Mouse (Mus musculus): ENCODE data around the gene Il11ra1. TPM values are rescaled to one million over a fixed set of nuclear protein-coding genes. Genes with fewer than 3 reads are reported as not detected.
"Not testable (repeated sequence)": the region's sequence is repeated elsewhere in the genome, so short reads cannot be mapped to it uniquely, and the experiment has no call there.

Il11ra1 gene
- 10 to 100 TPM; 83.8 to 95.0 TPM for total RNA-seq (2021)
- long read RNA-seq, experiment 1, transcript Il11ra1-201 (13 exons, 2,009 nt): major isoform, 65 of 77 reads
- long read RNA-seq, experiment 1, partial matches to known transcripts: 5 of 77 reads
- long read RNA-seq, experiment 1, other reads (novel, unspliced or antisense): 3 of 77 reads
- long read RNA-seq, experiment 2, transcript Il11ra1-201 (13 exons, 2,009 nt): major isoform, 140 of 175 reads
- long read RNA-seq, experiment 2, partial matches to known transcripts: 16 of 175 reads
- long read RNA-seq, experiment 2, other reads (novel, unspliced or antisense): 14 of 175 reads

DNA sequence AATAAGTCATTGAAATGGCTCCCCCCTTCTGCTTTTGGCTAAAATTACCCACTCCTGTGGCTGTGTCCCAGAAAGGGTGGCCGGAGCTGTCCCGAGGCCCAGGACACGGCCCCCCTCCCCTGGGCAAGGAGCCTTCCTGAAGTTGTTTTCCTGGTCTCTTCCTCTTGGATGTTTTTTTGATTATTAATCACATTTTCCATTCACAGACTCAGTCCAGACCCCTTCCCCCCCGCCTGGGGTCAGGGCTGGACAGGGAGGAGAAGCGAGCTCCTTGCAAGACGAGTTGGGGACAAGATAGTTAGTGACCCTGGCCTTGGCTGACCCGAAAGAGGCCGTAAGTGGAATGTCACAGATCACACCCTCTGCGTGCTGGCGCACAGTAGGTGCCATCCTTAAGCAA is at the start of gene Il11ra1:
Gene Il11ra1 (plus strand): TSS at position 207 of the 400 bp plus-strand sequence.
- DNase-seq (ENCODE audit: low spot score in 2 of 2): not testable (repeated sequence)

DNA sequence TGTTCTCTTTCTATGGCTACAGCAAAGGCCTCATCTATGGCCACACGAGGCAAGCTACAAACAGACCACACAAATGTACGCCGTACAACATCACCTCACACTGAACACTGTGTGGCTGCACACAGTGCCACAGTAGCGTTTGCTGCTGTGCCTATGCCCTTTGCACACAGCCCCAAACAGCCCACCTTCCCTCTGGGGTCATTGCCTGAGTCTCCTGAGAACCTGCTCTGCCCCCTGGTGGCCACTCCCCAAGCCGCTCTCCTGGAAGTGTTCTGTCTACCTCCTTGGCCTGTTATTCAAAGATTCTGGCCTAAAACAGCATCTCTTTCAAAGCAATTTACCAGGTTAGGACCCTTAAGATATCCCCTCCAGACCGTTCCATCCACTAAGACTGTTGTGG is 46.5 kb upstream of the Il11ra1 start:
- DNase-seq (ENCODE audit: low spot score in 2 of 2): peak; percentile 72 to 76

DNA sequence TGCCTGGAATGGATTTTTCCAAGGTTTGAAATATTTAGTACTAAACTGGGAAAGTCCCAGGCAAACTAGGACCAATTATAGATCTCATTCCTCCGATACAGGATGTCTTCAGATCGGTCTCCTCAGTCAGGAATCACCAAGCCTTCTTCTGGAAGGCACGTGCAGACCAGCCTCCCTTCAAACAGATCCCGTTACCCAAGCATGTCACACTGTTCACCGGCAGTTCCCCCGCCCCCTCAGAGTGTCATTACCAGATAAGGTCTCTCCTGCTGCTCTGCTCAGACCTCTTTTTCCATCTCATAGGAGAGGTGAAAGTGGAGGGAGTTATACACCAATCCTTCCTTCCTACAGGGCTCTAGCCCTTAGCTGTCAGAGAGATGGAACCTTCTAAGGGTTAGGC is 46.1 kb upstream of the Il11ra1 start:
- no peak for DNase-seq (ENCODE audit: low spot score in 2 of 2)

DNA sequence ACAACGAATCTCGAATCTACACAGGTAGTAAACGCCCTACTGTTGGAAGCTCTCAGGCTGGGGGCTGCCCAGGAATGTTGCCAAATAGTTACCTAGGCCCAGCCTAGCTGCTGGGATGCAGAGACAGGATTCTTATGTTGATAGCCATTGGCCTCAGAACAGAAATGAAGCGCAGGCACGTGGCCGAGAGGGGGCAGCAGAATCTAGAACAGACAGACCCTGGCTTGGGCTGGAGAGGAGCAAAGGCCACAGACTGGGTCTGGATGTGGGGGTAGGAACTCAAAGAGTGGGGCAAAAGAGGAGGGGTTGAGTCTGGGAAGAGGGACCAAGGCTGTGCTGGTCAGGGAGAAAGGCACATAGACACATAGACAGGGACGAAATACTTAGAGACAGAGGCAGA is 45.6 kb upstream of the Il11ra1 start:
- DNase-seq (ENCODE audit: low spot score in 2 of 2): peak; percentile 62 to 69

DNA sequence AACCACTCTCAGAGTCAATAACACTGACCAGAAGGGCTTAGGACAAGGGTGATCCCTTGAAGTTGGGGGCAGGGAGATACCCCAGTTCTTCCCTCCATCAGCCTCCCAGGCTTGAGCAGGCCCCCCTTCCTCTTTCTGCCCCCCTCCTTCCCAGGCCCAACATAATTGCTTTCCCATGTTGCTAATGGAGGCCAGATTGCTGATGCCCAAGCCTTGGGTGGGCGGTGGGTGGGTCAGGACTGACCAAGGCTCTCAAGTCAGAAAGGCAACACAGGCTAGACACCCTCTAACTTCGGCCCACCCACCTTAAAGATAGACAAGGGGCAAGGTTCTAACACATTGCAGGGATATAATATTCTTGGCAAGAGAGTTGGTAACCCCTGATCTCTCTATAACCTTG is 44.3 kb upstream of the Il11ra1 start:
- no peak for DNase-seq (ENCODE audit: low spot score in 2 of 2)

DNA sequence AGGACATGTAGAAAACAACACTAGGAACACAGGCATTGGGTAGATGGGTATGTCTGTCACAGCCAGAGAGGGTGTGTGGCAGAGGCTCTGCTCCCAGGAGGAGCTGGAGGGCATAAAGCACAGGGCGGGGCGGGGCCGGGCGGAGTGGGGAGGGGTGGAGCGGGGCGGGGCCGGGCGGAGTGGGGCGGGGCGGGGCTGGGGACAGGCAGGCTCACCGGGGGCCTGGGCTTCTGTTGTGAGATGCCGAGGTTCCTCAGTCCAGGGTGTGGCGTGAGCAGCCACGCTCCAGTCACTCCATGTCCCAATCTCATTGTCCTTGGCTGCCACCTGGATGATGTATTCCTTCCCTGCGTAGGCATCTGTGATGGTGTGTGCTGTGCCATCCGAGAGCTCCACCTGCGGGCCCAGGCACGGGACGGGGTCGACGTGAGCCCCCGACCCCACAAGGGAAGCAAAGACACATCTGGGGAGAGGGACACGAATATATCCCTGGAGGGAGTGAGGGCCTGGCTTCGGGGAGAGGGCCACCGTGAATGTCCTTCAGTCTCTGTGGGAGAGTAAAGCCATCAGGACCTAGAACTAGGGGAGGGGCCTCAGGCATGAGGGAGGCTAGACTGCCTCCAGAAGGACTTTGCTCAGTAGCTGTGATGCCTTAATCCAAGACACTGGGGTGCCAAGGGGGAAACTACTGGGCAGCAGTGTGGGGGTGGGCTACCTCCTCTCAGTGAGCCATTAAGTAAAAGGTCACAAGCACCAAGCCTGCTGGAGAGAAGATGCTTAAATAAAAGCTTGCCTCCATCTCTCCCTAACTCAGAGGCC is 41.0 kb upstream of the Il11ra1 start:
- peak in 1 of 2 experiments; percentile 29 for DNase-seq (ENCODE audit: low spot score in 2 of 2)

DNA sequence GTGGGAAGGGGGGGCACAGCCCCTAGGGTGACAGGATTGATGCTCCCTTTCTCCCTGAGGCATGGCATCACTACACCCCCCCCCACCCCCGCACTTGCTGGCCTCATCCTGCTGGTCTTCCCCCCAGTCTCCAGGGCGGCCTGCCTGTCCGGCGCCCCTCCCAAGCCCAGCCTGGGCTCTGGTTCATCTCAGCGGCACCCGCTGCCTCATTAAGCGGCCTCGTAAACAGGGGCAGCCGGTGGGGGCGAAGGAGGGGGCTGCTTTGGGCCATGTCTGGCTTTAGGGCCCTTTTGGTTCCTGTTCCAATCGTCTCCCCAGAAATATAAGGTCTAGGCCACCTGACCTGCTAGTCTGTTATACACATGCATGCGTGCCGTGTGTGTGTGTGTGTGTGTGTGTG is 40.2 kb upstream of the Il11ra1 start:
- DNase-seq (ENCODE audit: low spot score in 2 of 2): no peak

DNA sequence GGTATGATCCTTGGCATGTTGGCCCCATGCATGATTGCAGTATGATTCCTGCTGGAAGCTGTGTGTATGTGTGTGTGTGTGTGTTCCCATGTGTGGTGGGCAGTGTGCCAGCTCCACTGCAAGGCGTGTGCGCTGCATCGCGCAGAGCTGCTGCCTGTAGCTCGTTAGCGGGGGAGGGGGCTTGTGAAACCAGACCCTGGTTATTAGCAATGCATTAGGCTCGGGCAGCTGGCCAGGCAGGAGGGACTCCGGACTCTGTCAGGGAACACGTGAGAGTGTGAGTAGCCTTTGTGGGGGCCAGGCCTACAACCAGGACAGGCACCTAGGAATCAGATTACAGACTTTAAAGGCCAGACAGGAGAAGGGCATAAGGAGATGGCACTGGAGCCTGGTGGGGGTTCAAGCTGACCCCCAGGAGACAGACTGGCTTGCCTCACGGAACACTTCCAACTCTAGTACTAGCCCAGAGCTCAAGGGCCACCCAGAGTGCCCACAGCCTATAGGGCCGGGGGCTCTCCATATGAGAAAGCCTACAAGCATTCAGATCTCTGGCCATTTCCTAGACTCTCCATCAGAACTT is 38.8 kb upstream of the Il11ra1 start:
- no peak for DNase-seq (ENCODE audit: low spot score in 2 of 2)

DNA sequence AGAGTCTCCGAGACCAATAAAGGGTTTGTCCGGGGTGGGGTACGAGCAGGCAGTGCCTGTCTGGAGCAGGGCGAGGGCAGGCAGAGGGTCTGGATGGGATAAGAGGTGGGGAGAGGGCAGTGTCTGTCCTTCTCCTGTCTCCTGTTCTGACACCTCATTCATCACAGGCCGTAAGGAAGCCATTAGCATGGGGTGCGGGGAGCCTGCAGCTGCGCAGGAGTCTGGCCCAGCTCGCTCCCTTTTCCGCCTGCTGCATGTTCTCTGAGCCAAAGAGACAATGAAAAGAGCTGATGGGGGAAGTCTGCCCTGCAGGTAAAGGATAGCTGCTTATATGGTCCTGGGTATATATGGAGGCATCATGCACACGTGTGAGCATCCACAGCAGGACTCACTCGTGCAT is 37.1 kb upstream of the Il11ra1 start:
- DNase-seq (ENCODE audit: low spot score in 2 of 2): no peak

DNA sequence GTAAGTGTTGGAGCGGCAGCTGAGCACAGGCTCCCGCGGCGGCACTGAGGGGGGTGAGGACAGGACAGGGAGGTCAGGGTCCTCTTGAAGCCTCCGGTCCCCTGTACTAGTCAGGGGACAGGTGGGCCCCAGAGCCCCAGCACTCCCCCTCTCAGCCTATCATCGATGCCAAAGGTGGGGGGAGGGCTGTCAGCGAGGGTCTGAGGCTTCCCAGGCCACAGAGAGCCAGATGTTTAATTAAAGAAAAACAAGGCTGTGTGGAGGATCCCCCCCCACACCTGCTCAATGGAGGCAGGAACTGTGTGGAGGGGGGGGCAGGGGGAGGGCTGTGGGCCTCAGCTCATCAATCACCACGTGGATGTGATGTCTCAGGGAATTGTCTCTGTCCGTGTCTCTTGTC is 36.2 kb upstream of the Il11ra1 start:
- no peak for DNase-seq (ENCODE audit: low spot score in 2 of 2)

DNA sequence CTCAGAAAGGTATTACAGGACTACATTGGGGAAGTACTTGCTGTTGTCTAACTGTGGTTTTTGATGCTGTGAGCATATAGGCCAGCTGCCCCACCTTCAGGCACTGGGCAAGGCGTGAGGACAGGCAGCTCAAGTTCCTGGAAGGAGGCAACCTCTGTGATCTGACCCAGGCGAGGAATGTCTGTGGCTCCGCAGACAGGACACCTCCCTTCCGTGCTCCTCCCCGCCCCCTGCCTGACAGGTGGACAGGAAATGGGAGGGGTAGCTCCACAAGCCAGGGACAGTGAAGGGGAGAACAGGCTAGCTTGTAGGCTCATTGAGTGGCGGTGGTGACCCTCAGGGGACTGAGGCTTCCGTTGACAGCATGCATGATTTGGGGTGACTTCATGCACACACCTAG is 35.3 kb upstream of the Il11ra1 start:
- no peak for DNase-seq (ENCODE audit: low spot score in 2 of 2)

DNA sequence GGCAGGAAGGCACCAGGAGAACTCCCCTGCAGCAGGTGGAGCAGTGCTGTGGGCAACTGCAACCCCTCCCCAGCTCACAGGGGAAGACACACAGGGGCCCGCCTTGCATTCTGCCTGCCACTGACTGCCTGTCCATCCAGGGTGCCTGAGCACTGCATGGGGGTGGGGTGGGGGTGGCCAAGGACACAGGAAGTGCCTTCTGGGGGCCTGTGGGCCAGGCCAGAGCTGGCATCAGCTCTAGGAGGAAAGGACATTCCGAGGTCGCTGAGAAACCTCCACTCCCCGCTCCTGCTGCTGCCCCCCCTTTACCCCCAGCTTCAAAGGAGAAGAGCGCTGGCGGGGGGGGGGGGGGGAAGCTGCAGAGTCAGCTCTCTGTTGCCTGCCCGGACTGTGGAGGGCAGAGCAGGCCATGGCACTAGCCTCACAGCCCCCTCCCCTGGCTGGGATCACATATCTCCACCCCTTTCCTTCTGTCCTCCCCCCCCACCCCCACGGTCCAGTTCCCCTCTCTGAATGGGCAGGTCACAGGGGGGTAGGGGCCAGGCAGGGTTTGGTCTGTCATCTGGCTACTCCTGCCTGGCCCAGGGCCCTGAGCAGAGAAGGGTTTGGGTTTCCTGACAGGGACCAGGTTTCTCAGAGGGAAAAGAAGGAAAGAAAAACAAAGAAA is 34.6 kb upstream of the Il11ra1 start:
- DNase-seq (ENCODE audit: low spot score in 2 of 2): no peak

DNA sequence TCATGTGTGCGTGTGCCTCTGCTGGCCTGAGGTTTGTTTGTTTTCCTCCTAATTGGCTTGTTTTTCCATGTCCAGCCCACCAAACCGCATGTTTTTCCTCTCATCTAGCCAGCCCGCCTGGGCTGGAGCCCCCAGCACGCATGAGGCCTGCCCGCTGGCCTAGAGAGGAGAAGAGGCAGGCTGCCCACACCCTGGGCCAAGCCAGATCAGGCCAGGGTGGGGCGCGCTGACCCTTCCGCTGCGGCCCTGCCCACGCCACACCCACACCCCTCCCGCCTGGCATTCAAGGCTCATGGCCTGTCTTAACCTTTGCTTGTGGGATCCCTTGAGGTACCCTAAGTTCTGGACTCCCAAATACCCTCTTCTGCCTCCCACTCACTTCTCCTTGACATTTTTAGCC is 33.1 kb upstream of the Il11ra1 start:
- DNase-seq (ENCODE audit: low spot score in 2 of 2): no peak

DNA sequence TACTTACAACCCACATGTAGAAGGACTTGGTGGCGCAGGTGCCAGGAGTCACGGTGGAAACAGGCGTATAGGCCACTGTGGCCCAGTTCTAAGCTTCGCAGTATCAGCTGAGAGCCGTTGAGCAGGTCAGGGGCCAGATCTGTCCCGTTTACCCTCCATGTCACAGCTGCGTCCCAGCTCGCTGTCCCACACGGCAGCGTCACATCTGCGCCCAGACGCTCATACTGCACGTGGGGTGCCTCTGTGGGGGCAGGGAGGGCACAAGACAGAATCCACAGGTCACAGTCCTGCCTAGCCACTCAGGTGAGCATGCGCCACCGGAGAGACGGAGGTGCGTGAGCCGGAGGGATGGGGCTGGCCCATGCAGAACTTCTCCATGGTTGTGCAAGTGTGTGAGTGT is 29.0 kb upstream of the Il11ra1 start:
- no peak for DNase-seq (ENCODE audit: low spot score in 2 of 2)

DNA sequence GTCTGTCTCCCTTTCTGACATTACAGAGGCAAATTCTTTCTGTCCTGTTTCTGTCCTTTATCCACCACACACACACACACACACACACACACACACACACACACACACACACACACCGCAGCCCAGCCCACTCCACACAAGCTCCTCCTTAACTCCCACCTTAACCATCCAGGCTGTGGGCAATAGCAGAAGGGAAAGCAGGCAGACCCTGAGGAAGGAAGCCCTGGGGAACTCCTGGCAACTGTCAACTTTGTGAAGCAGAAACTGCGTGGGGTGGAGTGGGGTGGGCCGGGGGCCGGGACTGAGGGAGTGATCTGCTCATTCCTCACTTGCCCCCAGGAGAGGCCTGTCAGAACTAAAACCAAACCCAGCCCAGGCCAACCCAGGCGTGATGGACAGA is 28.3 kb upstream of the Il11ra1 start:
- DNase-seq (ENCODE audit: low spot score in 2 of 2): no peak

DNA sequence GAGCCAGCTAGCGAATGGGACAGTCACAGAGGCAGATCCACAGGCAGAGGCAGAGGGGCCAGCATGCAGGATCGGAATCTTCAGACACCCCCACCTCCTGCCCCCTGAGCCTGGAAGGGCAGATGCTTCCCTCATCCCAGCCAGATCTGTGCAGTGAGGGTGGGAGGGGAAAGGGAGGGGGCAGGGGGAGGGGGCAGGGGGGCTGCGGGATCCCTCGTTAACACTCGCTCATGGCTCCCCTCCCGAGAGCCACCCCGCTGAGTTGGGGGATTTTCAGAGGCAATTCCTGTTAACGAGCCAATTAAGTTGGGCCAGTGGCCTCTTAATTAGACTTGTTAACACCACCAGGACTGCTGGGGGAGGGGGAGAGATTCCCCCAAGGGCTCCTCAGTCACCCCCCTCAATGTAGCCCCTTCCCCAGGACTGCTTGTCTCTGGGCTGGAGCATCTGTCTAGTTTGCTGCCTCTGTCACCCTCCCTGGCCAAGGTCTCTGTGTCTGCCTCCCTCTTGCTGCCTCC is 27.8 kb upstream of the Il11ra1 start:
- no peak for DNase-seq (ENCODE audit: low spot score in 2 of 2)

DNA sequence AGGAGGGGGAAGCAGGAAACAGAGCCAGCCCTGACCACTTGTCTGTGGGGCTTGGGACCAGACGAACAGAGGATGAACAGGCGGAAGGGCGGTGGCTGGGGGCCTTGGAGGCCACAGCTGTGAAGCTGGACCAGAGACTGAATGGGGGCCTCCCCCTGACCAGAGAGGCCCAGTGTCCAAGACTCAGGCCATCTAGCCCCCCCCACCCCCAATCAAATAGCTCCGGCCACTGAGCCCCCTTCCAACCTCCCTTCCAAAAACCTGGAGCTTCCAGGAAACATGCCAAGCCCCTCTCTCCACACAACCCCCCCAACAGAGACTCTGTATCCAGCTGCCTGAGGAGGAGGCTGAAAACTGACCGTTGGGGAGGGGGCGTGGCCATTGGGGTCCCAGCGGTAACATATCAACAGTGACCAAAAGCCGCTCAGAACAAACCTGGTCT is 27.2 kb upstream of the Il11ra1 start:
- no peak for DNase-seq (ENCODE audit: low spot score in 2 of 2)

DNA sequence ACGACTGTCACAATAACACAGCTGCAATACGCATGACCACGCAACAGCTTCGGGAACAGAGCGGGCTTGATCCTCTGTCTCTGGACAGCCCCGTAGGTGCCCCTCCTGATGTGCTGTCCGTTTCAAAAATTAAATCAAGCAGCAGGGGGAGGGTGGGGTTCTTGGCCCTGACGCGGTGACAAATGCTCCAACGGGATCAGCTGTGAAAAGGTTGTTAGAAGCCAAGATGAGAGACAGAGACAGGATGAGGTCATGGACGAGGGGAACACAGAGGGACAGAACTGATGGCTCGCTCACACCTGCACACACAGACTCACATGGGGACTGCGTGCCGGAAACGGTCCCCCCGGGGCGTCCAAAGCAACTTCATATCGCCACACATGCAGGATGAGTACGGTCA is 26.6 kb upstream of the Il11ra1 start:
- no peak for DNase-seq (ENCODE audit: low spot score in 2 of 2)

DNA sequence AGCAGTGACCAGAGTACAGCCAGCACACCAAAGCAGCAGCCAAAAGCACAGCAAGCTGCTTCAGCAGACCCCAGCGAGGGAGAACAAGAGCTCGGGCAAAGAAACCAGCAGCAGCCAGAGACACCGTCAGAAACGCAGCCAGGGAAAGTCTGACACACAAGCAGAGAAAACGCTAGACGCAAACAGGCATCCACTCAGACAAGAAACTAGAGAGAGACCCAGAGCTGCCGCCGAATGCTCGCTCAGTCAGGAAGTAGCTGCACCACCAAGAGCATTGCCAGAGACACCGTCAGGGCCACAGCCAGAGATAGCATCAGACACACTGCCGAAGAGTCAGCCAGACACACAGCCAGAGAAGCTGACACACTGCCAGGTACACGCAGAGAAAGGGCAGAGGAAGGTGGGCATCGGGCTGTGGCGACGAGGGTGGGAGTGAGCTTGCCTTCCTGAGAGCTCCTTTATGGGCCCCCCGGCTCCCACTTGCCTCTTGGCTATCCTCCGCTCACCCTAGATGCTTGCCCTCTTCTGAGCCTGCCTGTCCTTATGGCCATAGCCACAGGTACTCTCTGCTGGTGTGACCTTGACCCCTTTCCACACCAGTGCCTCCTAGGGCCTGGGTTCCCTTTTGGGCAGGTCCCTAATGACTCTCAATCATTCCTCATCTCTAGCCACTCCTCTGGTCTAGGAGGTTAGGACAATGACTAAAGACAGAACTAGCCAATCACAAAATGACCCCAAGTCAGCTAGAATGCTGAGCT is 23.4 kb upstream of the Il11ra1 start:
- no peak for DNase-seq (ENCODE audit: low spot score in 2 of 2)

DNA sequence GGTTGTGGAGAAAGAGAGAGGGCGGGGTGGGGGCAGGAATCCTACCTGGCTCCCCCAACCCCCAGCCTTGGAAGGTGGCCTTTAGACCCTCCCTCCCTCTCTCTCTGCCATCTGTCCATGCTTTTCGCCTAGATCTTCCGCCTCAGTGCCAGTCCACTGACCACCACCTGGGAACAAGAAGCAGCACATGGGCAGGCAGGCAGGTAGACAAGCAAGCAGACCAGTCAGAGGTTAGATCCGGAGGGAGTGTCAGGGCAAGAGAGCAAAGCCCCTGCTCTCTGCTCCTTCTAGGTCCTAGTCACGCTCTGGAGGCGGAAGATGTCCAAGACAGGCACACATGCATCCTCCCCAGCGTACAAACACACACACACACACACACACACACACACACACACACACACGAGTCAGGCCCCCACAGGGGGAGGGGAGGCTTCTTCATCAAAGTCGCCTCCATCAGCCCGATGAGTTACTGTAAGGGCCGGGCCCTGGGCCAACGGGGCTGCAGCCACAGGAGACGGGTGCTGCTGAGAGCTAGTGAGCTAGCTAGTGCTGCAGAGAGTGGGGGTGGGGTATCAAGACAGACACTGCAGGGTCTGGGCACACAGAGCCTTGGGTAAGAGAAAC is 22.7 kb upstream of the Il11ra1 start:
- peak in 1 of 2 experiments; percentile 68 for DNase-seq (ENCODE audit: low spot score in 2 of 2)
